Mouse (Mus musculus) heart, adult 2 months (tissue): ENCODE data around the gene Mrpl57.

ENCODE experiments used
- EP300 ChIP-seq: fragments of 200-500 bp; IDR thresholded peaks from 2 replicates; pipeline ENCODE4 v1.6.1; 2011; ENCODE audit warnings: low read depth, low read length, control low read depth; ENCODE audit not compliant: insufficient read depth
- POLR2A ChIP-seq: fragments of 200-500 bp; IDR thresholded peaks from 2 replicates; pipeline ENCODE4 v1.6.1; 2011; ENCODE audit warnings: mild to moderate bottlenecking, low read depth, low read length, control low read depth; ENCODE audit not compliant: insufficient read depth

DNA sequence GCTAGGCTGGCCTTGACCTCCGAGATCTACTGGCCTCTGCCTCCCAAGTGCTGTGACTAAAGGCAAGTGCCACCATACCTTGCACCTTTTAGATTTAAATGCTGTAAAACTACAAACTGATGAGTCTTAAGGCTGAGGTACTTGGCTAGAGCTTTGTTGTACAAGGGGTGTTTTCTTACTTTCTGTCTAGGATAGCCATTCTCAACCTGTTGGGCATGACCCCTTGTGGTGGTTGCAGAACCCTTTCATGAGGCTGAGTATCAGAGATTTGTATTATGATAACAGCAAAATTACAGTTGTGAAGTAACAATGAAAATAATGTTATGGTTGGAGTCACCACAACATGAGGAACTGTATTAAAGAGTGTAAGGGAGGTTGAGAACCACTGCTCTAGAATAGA lies 1.2 kb downstream of the Mrpl57 start:
- TF ChIP-seq POLR2A (no peak), EP300 (no peak)
